In genomic region chr9:66722187-66722868, GRCm38 (mm10) we compare ENCODE assay signal across 16 mouse cellular contexts. TPM values are rescaled to one million over a fixed set of nuclear protein-coding genes. Genes with fewer than 3 reads are reported as not detected.
DNase-seq lines count a peak whose midpoint lies in the region; ATAC-seq and TF ChIP-seq lines count a peak whose summit lies in the region.
"Had no signal": no experiment of that assay in that cellular context is flagged by ENCODE, and none has a peak within 500 bp of the region (broad histone marks: within the 10 kb centered on the region; RNA-seq: fewer than 3 reads in every experiment).

No protein-coding gene starts in this region.

- WGBS in intestine, embryonic 16.5 days = 82% methylated on average over 5 of the region's 5 CpGs
- 77% methylated on average over 5 of the region's 5 CpGs for WGBS in intestine, postnatal 0 days
- 56% methylated on average over 5 of the region's 5 CpGs for WGBS in embryonic facial prominence, embryonic 11.5 days
- WGBS in limb, embryonic 12.5 days = 41% methylated on average over 5 of the region's 5 CpGs

- no peaks in the 10 kb centered on the region for H3K4me1 ChIP-seq in intestine, embryonic 16.5 days (ENCODE audit: control insufficient read depth, insufficient read depth, low read length)
- no peaks in the 10 kb centered on the region for H3K4me1 ChIP-seq in intestine, postnatal 0 days (replicated peaks; ENCODE audit: control insufficient read depth, insufficient read depth, low read length)
- H3K4me1 ChIP-seq in embryonic facial prominence, embryonic 11.5 days (ENCODE audit: control insufficient read depth, insufficient read depth, low read length) = peaks cover 3% of the 10 kb centered on the region; the same call in 1 of the 2 replicates
- peaks cover 66% of the 10 kb centered on the region for H3K4me1 ChIP-seq in limb, embryonic 12.5 days (replicated peaks)
- H3K4me1 ChIP-seq: heart, embryonic 13.5 days had no signal

- H3K36me3 ChIP-seq in intestine, embryonic 16.5 days (ENCODE audit: control insufficient read depth, insufficient read depth, low read length) = no peaks in the 10 kb centered on the region
- H3K36me3 ChIP-seq in intestine, postnatal 0 days (ENCODE audit: control insufficient read depth, insufficient read depth) = no peaks in the 10 kb centered on the region
- no peaks in the 10 kb centered on the region for H3K36me3 ChIP-seq in embryonic facial prominence, embryonic 11.5 days (replicated peaks; ENCODE audit: control insufficient read depth, insufficient read depth, low read depth, low read length)
- no peaks in the 10 kb centered on the region for H3K36me3 ChIP-seq in limb, embryonic 12.5 days
- H3K36me3 ChIP-seq: heart, embryonic 13.5 days; hindbrain, embryonic 15.5 days had no signal

- H3K4me3 ChIP-seq in intestine, embryonic 16.5 days (ENCODE audit: low read length) = no peak overlapping the region
- no peak overlapping the region for H3K4me3 ChIP-seq in intestine, postnatal 0 days (ENCODE audit: low read depth, low read length)
- no peak overlapping the region for H3K4me3 ChIP-seq in embryonic facial prominence, embryonic 11.5 days (ENCODE audit: low read depth, low read length)
- no peak overlapping the region for H3K4me3 ChIP-seq in limb, embryonic 12.5 days (replicated peaks)
- H3K4me3 ChIP-seq: heart, embryonic 13.5 days; hindbrain, embryonic 15.5 days had no signal

- ATAC-seq in intestine, embryonic 16.5 days = no peak
- no peak for ATAC-seq in intestine, postnatal 0 days
- ATAC-seq in embryonic facial prominence, embryonic 11.5 days (replicated peaks; ENCODE audit: insufficient number of reproducible peaks, low FRiP score, low TSS enrichment, low read depth) = peak; percentile 34; the same call in 1 of the 2 replicates
- peak; percentile 65; the same call in 1 of the 2 replicates for ATAC-seq in limb, embryonic 12.5 days (ENCODE audit: insufficient number of reproducible peaks, insufficient read depth, low FRiP score, low TSS enrichment, low read depth)
- ATAC-seq: Patski had no signal

- TF ChIP-seq CTCF in intestine, postnatal 0 days (IDR thresholded peaks at IDR 0.05; ENCODE audit: low read depth) = no peak

- no peaks in the 10 kb centered on the region for H3K27me3 ChIP-seq in intestine, embryonic 16.5 days (replicated peaks; ENCODE audit: control insufficient read depth, insufficient read depth, low read length)
- H3K27me3 ChIP-seq in intestine, postnatal 0 days (replicated peaks; ENCODE audit: control insufficient read depth, insufficient read depth, low read length) = no peaks in the 10 kb centered on the region
- H3K27me3 ChIP-seq in embryonic facial prominence, embryonic 11.5 days (ENCODE audit: control insufficient read depth, insufficient read depth, low read length) = no peaks in the 10 kb centered on the region
- H3K27me3 ChIP-seq in limb, embryonic 12.5 days = no peaks in the 10 kb centered on the region
- H3K27me3 ChIP-seq: heart, embryonic 13.5 days; hindbrain, embryonic 15.5 days; Patski had no signal

- 0 out of 2 replicates have a peak overlapping the region, but pooled peaks have one; percentile 8 for H3K27ac ChIP-seq in intestine, embryonic 16.5 days (ENCODE audit: low read length)
- no peak overlapping the region for H3K27ac ChIP-seq in intestine, postnatal 0 days (ENCODE audit: low read depth, low read length)
- peak overlapping the region; percentile 38; the same call in 1 of the 2 replicates for H3K27ac ChIP-seq in embryonic facial prominence, embryonic 11.5 days (replicated peaks; ENCODE audit: low read depth, low read length)
- H3K27ac ChIP-seq in limb, embryonic 12.5 days = peak overlapping the region; percentile 89
- H3K27ac ChIP-seq: heart, embryonic 13.5 days; hindbrain, embryonic 15.5 days had no signal

- H3K4me2 ChIP-seq in intestine, embryonic 16.5 days (ENCODE audit: low read depth, low read length) = no peak overlapping the region
- H3K4me2 ChIP-seq in intestine, postnatal 0 days (replicated peaks; ENCODE audit: low read depth) = no peak overlapping the region
- H3K4me2 ChIP-seq in embryonic facial prominence, embryonic 11.5 days (ENCODE audit: low read depth, low read length) = no peak overlapping the region
- H3K4me2 ChIP-seq in limb, embryonic 12.5 days = 0 out of 2 replicates have a peak overlapping the region, but pooled peaks have one; percentile 4
- H3K4me2 ChIP-seq: heart, embryonic 13.5 days; hindbrain, embryonic 15.5 days had no signal

- peak; percentile 61 for DNase-seq in MN1 (ENCODE audit: low spot score)
- DNase-seq in embryonic facial prominence, embryonic 11.5 days (ENCODE audit: low spot score) = no peak
- DNase-seq in layer of hippocampus, adult 9-10 months (ENCODE audit: low spot score) = no peak
- no peak for DNase-seq in testis, postnatal 14 days (ENCODE audit: low spot score)
- DNase-seq in gastrocnemius, postnatal 25 days = no peak
- DNase-seq: cerebellum, postnatal 10 days; gastrocnemius, postnatal 10 days; left cerebral cortex, postnatal 4 days; lung, adult 2 months; right cerebral cortex, postnatal 4 days had no signal

- no peaks in the 10 kb centered on the region for H3K9me3 ChIP-seq in intestine, embryonic 16.5 days (ENCODE audit: control insufficient read depth, low read length)
- H3K9me3 ChIP-seq in intestine, postnatal 0 days (ENCODE audit: control insufficient read depth) = no peaks in the 10 kb centered on the region
- H3K9me3 ChIP-seq in embryonic facial prominence, embryonic 11.5 days (replicated peaks; ENCODE audit: control insufficient read depth, low read length) = no peaks in the 10 kb centered on the region
- no peaks in the 10 kb centered on the region for H3K9me3 ChIP-seq in limb, embryonic 12.5 days
- H3K9me3 ChIP-seq: heart, embryonic 13.5 days; hindbrain, embryonic 15.5 days had no signal

- no peak overlapping the region for H3K9ac ChIP-seq in intestine, embryonic 16.5 days (ENCODE audit: low read depth, low read length)
- no peak overlapping the region for H3K9ac ChIP-seq in intestine, postnatal 0 days (ENCODE audit: low read depth, low read length)
- no peak overlapping the region for H3K9ac ChIP-seq in embryonic facial prominence, embryonic 11.5 days (replicated peaks; ENCODE audit: low read length)
- no peak overlapping the region for H3K9ac ChIP-seq in limb, embryonic 12.5 days (replicated peaks)
- H3K9ac ChIP-seq: heart, embryonic 13.5 days; hindbrain, embryonic 15.5 days had no signal

RNA-seq across cellular contexts. Expression of gene Car12, which starts 8.8 kb away (rescaled TPM):
- 5.4 and 6.2 TPM in 2 replicates for polyA plus RNA-seq in intestine, embryonic 16.5 days (2015; fragmentation: Nextera tagmentation; extraction: Ambion mirVana)
- 5.9 and 7.3 TPM in 2 replicates for polyA plus RNA-seq in intestine, postnatal 0 days (2015; fragmentation: Nextera tagmentation; extraction: Ambion mirVana)
- 2.3 and 2.9 TPM in 2 replicates for polyA plus RNA-seq in embryonic facial prominence, embryonic 11.5 days (2014; fragmentation: Nextera tagmentation; extraction: Ambion mirVana)
- 10.4 and 12.1 TPM in 2 replicates for polyA plus RNA-seq in limb, embryonic 12.5 days (2016; fragmentation: Nextera tagmentation; extraction: Ambion mirVana)
- total RNA-seq in gastrocnemius, postnatal 25 days (2021) = under 1 TPM; 0.08 to 0.19 TPM

Comparison
In these comparisons a context has a peak if more than half of its experiments do, and no peak if none do; other contexts are left out.
1. ATAC-seq: peak in embryonic facial prominence, embryonic 11.5 days (single experiment) and limb, embryonic 12.5 days (single experiment); none in intestine, embryonic 16.5 days (single experiment) and intestine, postnatal 0 days (single experiment).